Mouse (Mus musculus) intestine, embryonic 14.5 days (tissue): ENCODE data around the gene Gm43951. TPM values are rescaled to one million over a fixed set of nuclear protein-coding genes. Genes with fewer than 3 reads are reported as not detected.

Experiments
- ATAC-seq: fragments of 200-750 bp; cut with Nextera tagmentation; replicated peaks from 2 replicates; pipeline ENCODE4 v1.8.0; 2017; ENCODE audit warnings: low read depth, moderate number of reproducible peaks, moderate TSS enrichment, moderate library complexity; ENCODE audit not compliant: low FRiP score, low TSS enrichment
- DNase-seq: peaks from one replicate; pipeline ENCODE4 v3.0.0-alpha.2; 2018; ENCODE audit warnings: low spot score
- H3K27ac ChIP-seq: fragments of 300-500 bp; sonication (generic); 2 replicates; pipeline ENCODE4 v1.5.1; 2014; ENCODE audit warnings: low read depth, mild to moderate bottlenecking, control low read depth
- H3K27me3 ChIP-seq: fragments of 300-500 bp; sonication (generic); replicated peaks from 2 replicates; pipeline ENCODE4 v1.6.1; 2014; ENCODE audit warnings: low read length, control low read depth; ENCODE audit not compliant: control insufficient read depth, insufficient read depth
- H3K36me3 ChIP-seq: fragments of 300-500 bp; sonication (generic); 2 replicates; pipeline ENCODE4 v1.6.1; 2014; ENCODE audit warnings: low read length, control low read depth; ENCODE audit not compliant: control insufficient read depth, insufficient read depth
- H3K4me1 ChIP-seq: fragments of 300-500 bp; sonication (generic); replicated peaks from 2 replicates; pipeline ENCODE4 v1.6.1; 2014; ENCODE audit warnings: low read length, control low read depth, mixed read lengths; ENCODE audit not compliant: control insufficient read depth, insufficient read depth
- H3K4me2 ChIP-seq: fragments of 300-500 bp; sonication (generic); 2 replicates; pipeline ENCODE4 v1.6.1; 2014; ENCODE audit warnings: low read length
- H3K4me3 ChIP-seq: fragments of 300-500 bp; sonication (generic); 2 replicates; pipeline ENCODE4 v1.5.1; 2014; ENCODE audit warnings: low read depth, low read length, control low read depth, mixed read lengths
- H3K9ac ChIP-seq: fragments of 300-500 bp; sonication (generic); 2 replicates; pipeline ENCODE4 v1.6.1; 2014; ENCODE audit warnings: mild to moderate bottlenecking, low read length
- H3K9me3 ChIP-seq: fragments of 300-500 bp; sonication (generic); 2 replicates; pipeline ENCODE4 v1.6.1; 2016; ENCODE audit warnings: low read length, control low read depth; ENCODE audit not compliant: control insufficient read depth
- WGBS: fragments of 180-500 bp; shearing (Covaris S2); extraction: QIAGEN DNeasy Blood & Tissue Kit; methylation state at CpG from one replicate; pipeline ENCODE4 v1.1.7; 2014; 5-methylcytosine and 5-hydroxymethylcytosine counted together
- polyA plus RNA-seq: library from polyadenylated mRNA; unstranded; fragments of >200 nt; fragmentation: Nextera tagmentation; extraction: Ambion mirVana; gene quantifications from 2 replicates; pipeline ENCODE4 v1.2.1, GENCODE M21; 2014

Gene Gm43951
- polyA plus RNA-seq, 1 experiment from 2014 or later = 0.08 TPM

DNA sequence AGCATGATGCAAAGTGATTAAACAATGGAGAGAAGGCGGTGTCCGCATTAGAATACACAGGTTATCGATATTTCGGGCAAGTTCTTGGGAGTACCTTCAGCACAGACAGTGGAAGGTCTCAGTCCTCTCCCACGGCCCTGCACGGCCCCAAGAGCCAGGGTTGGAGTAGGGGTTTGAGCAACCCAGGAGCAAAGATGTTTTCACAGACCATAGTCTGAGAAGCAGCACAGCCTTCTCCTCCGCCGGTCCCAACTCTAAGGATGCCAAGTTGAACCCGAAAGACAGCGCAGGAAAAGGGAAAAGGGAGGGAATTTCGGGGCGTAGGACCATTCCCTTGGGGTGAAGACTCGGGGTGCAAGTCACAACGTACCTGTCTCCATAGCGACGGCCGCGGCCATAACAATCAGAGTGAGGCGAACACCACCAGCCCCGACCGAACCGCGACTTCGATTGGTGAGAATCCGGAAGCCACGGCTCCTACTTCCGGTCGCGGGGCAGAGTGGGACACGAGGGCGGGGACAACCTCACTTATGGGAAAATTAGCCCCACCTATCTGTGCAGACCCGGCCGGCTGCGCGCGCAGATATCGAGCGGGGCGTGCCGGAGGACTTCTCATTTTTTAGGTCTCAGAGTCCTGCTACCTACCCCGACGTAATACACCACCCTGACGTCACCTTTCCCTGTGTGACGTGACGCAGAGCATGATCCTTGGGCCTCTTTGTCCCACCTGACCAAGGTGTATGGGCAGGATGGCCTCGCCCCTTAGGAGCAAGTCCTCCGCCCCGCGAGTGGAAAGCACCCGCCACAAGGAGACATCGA lies 8.2 kb upstream of the Gm43951 start:
- ATAC-seq (peak; percentile 95), DNase-seq (peak; percentile 99)
- peaks cover 4% of the 10 kb centered on the region; the same call in 1 of the 2 replicates for H3K4me1 ChIP-seq
- H3K4me2 ChIP-seq = peak overlapping the region; percentile 97
- H3K36me3 ChIP-seq = peaks cover 36% of the 10 kb centered on the region
- peak overlapping the region; percentile 77 for H3K27ac ChIP-seq
- under 1% methylated on average over 51 of the region's 51 CpGs for WGBS
- peak overlapping the region; percentile 95 for H3K4me3 ChIP-seq
- no peaks in the 10 kb centered on the region for H3K27me3 ChIP-seq
- H3K9me3 ChIP-seq = no peaks in the 10 kb centered on the region
- peak overlapping the region; percentile 83 for H3K9ac ChIP-seq

DNA sequence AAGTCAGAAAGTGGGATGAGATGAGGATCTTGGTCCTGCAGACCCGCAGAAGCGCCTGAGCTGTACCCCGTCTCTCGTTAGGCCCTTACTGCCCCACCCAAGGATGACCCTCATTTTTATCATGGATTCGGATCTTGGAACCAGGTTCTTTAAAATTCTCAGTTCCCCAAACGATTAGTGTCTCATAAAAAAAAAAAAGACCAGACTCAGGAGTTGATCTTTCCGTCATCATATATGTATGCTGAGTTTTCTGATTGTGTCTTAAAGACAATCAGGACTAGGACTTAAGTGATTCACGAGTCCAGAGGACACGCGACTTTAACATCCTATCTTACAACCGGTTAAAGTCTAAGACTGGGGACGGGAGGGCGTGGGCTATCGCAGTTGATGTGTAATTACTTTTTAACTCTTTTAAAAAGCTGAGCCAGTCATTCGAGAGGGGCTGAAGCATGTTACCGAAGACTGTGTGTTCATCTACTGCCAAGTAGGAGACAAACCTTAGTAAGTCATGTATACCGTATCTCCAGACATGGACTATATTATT lies 1.3 kb upstream of the Gm43951 start:
- no peak for ATAC-seq
- Histone ChIP-seq H3K27me3 (no peaks in the 10 kb centered on the region), H3K27ac (peak overlapping the region; percentile 73; the same call in 1 of the 2 replicates), H3K4me1 (peaks cover 15% of the 10 kb centered on the region), H3K9me3 (no peaks in the 10 kb centered on the region), H3K4me3 (peak overlapping the region; percentile 86), H3K9ac (peak overlapping the region; percentile 72), H3K36me3 (peaks cover 38% of the 10 kb centered on the region), H3K4me2 (peak overlapping the region; percentile 91)
- no peak for DNase-seq
- 12% methylated on average over 17 of the region's 17 CpGs for WGBS

DNA sequence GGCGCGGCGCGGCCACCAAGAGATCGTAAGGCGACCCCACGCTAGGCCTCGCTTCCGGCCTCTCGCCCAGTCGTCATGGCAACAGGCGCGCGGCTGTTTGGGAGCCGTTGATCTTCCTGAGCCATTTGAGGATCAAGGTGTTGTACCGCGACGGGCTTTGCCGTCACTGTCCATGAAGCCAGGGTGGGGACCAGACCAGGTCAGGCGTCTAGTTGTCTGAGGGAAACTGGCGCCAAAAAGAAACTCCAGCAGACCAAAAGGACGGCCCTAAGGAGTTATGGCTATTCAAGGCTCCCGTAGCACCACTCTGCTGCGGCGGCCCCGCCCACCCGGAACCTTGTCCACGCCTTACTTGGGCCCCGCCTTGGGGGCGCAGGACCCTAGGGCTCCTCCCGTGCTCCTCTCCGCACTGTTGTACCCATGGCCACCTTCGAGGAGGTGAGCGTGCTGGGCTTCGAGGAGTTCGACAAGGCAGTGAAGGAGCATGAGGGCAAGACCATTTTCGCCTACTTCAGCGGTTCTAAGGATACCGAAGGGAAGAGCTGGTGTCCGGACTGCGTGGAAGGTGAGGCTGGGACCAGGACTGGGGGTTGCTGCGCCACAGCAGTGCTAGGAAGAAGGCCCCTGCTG lies 679 bp upstream of the Gm43951 start, which contains the start of the genes 4933427D14Rik and Txndc17:
4933427D14Rik (minus strand) TSS at position 256 of the 630 bp plus-strand sequence.
Txndc17 (plus strand) TSS at position 344 of the 630 bp plus-strand sequence.
- peak within 1 kb of the TSS; percentile 86 for H3K4me3 ChIP-seq
- WGBS = under 1% methylated on average over 35 of the region's 42 CpGs
- peak within 1 kb of the TSS; percentile 73 for H3K27ac ChIP-seq
- H3K36me3 ChIP-seq = peaks cover 33% of the 10 kb centered on the region
- H3K9ac ChIP-seq = peak within 1 kb of the TSS; percentile 72
- H3K27me3 ChIP-seq = no peaks in the 10 kb centered on the region
- peak; percentile 98 for ATAC-seq
- H3K4me2 ChIP-seq = peak within 1 kb of the TSS; percentile 91
- peaks cover 15% of the 10 kb centered on the region for H3K4me1 ChIP-seq
- DNase-seq = peak; percentile 93
- H3K9me3 ChIP-seq = no peaks in the 10 kb centered on the region

DNA sequence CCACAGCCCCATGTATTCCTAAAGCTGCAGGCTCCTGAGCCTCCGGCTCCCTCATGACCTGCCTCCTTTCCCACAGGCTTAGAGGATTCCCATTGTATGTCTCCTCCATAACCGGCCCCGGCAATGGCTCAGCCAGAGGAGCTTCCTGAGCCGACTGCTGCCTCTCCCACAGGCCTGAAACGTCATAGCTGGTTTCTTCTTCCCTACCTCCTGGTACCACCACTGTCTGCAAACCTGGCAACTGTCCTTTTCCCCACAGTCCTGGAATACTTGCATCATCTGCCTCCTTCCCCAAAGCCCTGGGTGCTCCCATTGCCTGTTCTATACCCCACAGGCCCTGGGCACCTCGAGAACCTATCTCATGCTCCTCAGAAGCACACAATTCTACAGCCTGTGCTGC lies 1.4 kb downstream of the Gm43951 start:
- DNase-seq (no peak), ATAC-seq (no peak)
- Histone ChIP-seq H3K4me1 (peaks cover 15% of the 10 kb centered on the region), H3K36me3 (peaks cover 28% of the 10 kb centered on the region), H3K27me3 (no peaks in the 10 kb centered on the region), H3K4me2 (no peak overlapping the region), H3K9me3 (no peaks in the 10 kb centered on the region), H3K4me3 (no peak overlapping the region), H3K9ac (no peak overlapping the region; the same call in 1 of the 2 replicates), H3K27ac (no peak overlapping the region)
- 83% methylated on average over 6 of the region's 6 CpGs for WGBS

DNA sequence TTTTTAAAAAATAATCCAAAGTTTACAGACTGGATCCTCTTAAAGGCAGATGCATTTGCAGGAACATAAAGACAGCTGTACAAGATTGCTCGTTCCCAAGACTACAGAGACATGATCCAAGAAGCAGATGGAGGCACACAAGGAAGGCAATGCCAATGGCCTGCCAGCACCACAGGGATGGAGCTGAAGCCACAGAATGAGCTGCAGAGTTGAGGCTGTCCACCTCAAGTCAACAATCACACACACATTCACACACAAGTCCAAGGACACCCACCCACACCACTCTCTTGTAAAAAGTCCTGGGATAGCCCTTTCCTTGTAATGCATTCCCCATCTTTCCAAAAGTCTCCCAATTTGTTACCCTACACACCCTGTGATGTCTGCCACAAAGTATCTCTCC lies 3.2 kb downstream of the Gm43951 start:
- Histone ChIP-seq H3K4me1 (peaks cover 15% of the 10 kb centered on the region), H3K4me3 (no peak overlapping the region), H3K4me2 (no peak overlapping the region), H3K9ac (no peak overlapping the region), H3K27me3 (no peaks in the 10 kb centered on the region), H3K27ac (no peak overlapping the region), H3K36me3 (peaks cover 28% of the 10 kb centered on the region), H3K9me3 (no peaks in the 10 kb centered on the region)
- ATAC-seq (no peak), DNase-seq (no peak)
- 83% methylated on average over 1 of the region's 1 CpGs for WGBS

DNA sequence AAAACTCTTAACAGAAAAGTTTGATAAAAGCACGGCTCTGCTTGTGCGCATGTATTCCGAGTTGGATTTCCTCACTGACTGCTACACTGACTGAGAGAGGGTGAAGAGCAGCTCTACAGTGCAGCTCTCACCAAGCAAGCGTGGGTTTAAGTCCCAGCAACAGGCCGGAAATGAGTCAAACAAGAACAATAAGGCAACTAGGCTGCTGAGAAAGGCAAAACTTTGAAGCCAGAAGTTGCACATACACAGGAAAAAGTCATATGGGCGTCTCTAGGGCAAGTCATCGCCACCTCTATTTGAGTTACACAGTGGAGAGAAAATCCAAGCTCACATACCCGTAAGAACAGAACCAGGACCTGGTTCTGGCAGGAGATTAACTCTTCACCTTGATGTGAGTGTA lies 10.1 kb downstream of the Gm43951 start:
- Histone ChIP-seq H3K36me3 (peaks cover 47% of the 10 kb centered on the region), H3K27me3 (no peaks in the 10 kb centered on the region), H3K4me3 (no peak overlapping the region), H3K9me3 (no peaks in the 10 kb centered on the region), H3K4me2 (no peak overlapping the region), H3K4me1 (no peaks in the 10 kb centered on the region), H3K27ac (no peak overlapping the region), H3K9ac (no peak overlapping the region)
- no peak for DNase-seq
- WGBS = 86% methylated on average over 8 of the region's 8 CpGs
- no peak for ATAC-seq

DNA sequence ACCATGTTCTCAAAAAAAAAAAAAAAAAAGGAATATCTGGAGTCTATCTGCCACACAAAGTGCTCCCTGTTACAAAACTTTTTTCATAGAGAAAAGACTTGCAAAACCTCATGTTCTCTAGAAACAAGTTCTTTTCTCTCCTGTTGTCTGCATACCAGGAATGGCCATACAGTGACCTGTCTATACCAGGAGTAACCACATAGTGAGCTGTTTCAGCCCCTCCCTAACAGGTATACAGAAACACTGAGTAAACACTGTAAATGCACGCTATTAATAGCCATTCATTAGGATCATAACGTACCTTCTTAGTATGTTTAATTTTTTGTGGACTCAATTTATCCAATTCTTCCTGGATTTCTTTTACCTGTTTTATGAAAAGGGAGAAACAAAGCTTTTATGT lies 12.4 kb downstream of the Gm43951 start:
- DNase-seq = no peak
- 81% methylated on average over 2 of the region's 2 CpGs for WGBS
- peaks cover 57% of the 10 kb centered on the region for H3K36me3 ChIP-seq

DNA sequence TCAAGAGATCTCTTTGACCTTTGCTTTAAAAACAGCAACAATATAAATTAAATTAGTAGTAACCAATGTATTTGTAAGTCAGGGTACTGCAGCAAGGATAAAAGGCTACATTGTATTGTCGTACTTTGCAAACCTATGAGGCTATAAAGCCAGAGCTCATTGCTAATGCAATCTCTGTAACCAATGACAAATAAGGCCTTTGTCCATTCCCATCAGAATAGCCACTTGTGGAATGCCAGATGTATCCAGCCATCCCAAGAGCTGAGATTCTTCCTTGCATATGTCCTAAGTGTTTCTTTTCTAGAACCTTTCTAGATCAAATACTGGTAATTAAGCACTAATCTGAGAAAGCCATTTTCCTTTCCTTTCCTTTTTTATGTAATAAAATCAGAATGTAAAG lies 15.8 kb downstream of the Gm43951 start:
- ATAC-seq (no peak), DNase-seq (no peak)
- Histone ChIP-seq H3K27ac (no peak overlapping the region), H3K9me3 (no peaks in the 10 kb centered on the region), H3K36me3 (peaks cover 52% of the 10 kb centered on the region), H3K27me3 (no peaks in the 10 kb centered on the region), H3K4me2 (no peak overlapping the region), H3K4me3 (no peak overlapping the region), H3K4me1 (no peaks in the 10 kb centered on the region), H3K9ac (no peak overlapping the region)
- 82% methylated on average over 1 of the region's 1 CpGs for WGBS

More for the DNA sequence above, 12.4 kb downstream of the Gm43951 start:
- Histone ChIP-seq H3K27me3 (no peaks in the 10 kb centered on the region), H3K9ac (no peak overlapping the region), H3K4me2 (no peak overlapping the region), H3K9me3 (no peaks in the 10 kb centered on the region), H3K4me3 (no peak overlapping the region), H3K27ac (no peak overlapping the region), H3K4me1 (no peaks in the 10 kb centered on the region)
- no peak for ATAC-seq
